Mouse (Mus musculus) cerebellum, adult 9-11 months (tissue): ENCODE data around the gene 5730522E02Rik.

ENCODE experiments used
- DNase-seq: peaks from one replicate; pipeline ENCODE4 v3.0.0; 2022

Gene 5730522E02Rik

DNA sequence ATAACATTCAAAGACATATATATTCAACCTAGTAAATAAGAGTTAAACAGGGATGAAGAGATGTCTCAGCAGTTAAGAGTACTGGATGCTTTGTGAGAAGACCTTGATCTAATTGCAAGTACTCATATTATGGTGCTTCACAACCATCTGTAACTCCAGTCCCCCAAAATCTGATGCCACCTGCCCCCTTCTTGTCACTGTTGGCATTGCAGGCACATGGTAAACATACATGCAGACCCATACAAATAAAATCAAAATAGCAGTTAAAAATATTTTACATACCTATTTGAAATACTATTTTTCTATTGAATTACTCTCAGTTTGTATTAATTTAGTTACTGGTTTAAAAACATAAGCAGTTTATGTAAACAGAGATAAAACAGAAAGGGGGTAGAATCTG, 84.6 kb downstream of the 5730522E02Rik start:
- no peak for DNase-seq

DNA sequence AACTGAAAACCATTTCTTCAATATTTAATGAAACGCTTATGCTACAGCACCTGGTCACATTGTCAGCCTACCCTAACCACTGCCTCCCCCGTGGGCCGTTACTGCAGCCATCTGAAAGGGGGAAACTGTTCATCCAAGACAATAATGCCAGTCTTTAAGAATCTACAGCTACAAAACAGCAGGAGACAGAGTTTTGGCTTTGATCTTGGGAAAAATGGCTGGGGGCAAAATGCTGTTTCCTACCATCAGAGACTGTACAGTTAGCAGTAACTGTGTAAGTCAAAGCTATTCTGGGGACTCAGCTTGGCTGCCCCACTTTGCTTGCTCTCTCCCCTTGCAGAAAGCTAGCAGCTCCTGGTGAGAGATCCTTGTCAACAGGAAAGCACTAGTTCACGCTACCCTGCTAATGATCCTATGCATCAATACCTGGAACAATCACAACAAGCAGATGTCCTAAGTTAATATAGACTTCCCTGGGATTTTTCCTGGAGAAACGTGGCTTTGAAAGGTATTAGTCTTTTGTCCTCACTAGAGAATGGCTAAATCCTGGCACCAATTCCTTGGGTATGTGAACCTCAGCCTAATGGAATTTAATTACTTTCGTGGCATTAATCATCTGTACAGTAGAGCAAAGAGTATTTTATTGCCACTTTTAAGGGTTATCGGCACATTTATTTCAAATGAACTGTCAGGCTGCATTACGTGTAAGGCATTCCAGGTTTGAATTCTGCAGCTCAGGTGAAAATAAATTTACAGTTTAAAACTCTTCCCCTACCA, 89.6 kb downstream of the 5730522E02Rik start:
- DNase-seq: no peak

DNA sequence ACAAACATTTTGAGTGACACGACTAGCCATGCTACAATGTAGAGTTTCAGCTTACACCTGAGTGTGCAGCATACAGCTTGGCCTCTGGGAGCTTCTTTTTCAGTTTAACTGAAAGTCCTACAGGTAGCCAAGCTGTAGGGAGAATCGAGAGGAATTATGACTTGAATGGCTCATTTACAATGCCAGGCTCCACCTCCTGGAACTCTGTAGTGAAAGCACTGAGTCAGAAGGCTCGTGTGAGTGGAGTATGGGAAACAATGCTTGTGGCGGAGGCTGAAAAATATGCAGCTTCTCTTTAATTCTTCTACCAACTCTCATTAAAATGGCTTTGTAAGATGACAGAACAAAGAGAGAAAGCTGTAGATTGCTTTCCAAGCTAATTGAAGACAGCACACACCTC, 92.9 kb downstream of the 5730522E02Rik start:
- DNase-seq: no peak

DNA sequence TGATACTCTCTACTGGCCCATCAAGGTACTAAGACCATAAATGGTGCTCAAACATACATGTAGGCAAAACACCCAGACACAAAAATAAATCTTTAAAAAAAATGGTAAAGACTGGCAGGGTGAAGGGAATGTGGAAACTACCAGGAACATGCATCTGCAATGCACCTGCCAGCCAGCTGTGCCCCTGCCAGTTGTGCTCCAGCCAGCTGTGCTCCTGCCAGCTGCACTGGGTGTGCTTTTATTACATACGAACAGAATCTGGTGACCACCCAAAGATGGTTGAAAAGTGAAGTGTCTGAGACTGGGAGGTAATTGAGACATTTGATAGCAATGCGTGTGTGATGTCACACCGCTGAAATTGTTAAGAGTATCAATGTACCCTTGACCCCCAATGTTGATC, 98.4 kb downstream of the 5730522E02Rik start:
- no peak for DNase-seq

DNA sequence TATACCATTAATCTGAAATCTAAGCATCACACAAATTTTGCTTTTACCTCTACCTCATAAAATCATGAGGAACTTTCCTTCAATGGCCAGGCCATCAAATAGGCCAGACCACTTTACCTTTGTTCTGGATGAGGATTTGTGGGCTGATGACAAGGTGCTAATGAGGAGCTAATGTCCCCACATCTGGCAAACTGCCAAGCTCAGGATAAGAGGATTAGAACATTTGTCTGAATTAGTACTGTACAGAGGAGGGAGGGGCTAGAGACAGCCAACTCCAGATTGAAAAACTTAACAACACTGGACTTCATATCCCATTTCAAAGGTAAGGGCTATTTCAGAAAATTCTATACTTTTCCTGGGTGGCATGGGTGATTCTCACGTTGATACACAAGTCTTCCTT, 101.9 kb downstream of the 5730522E02Rik start:
- no peak for DNase-seq

DNA sequence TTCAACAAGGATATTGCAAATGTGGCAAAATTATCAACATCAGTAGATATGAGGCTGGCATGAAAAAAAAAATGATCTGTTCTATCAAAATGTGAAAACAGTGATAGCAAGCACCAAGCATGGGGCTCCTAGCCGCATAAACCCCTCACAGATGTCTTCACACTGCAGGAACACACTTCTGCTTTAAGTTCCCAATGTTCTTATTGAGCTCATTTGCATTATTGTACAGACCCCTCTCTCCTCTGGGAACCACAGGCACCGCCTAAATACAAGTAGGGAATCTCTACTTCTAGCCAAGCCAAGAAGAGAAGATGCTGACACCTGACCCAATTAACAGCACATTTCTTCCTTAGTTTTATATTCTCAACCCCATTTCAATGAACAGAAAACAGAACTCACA, 105.9 kb downstream of the 5730522E02Rik start:
- DNase-seq: no peak

DNA sequence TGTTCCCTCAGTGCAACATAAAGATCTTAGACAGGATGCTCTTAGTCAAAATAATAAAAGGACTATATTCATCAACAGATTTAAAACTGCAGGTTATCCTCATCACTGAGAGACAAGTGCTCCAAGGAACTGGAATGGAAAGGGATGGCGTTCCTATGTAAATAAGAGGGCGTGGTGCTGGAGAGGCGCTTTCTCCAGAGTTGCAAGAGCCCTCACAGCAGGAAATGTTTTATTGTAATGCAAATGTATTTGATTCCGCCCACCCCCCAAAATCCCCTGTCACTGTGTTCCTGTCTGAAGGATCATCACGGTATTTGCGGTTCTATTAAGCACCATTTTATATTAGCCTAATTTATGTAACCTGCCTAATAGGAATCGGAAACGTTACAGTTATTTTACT, 106.9 kb downstream of the 5730522E02Rik start:
- no peak for DNase-seq

DNA sequence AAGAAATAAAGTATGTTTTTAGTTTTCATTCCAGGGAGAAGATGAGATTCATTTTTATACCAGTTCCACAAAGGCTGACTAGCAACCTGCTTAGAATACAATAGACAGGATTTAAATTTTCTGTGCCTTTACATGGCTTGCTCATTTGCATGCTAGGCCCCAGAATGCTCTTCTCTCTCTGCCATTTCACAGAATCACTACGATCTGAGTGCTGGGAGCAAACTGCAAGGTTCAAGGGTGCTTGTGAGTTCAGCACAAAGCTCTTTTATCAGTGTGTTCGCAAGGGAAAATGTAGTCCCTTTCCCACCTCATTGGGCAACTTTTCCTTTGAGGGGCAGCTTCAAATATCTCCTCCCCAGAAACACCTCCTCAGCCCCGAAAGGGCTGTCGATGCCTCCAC, 107.7 kb downstream of the 5730522E02Rik start:
- no peak for DNase-seq

DNA sequence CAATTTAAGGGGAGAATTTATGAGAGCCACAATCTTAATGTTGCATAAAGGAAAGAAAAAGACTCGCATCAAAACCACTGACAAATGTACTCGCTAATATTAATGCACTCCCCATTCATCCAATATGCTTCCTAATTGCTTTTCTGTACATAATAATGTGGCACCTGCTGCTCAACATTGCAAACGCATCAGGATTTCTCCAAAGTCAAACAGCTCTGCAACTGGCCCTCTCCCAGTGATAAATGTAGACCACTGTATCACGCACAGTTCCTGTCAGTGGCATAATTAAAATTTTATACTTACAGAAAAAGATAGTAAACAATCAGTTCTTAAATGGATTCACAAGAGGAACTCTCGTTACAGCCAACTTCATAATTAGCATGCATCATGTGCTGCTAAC, 110.5 kb downstream of the 5730522E02Rik start:
- DNase-seq: no peak

DNA sequence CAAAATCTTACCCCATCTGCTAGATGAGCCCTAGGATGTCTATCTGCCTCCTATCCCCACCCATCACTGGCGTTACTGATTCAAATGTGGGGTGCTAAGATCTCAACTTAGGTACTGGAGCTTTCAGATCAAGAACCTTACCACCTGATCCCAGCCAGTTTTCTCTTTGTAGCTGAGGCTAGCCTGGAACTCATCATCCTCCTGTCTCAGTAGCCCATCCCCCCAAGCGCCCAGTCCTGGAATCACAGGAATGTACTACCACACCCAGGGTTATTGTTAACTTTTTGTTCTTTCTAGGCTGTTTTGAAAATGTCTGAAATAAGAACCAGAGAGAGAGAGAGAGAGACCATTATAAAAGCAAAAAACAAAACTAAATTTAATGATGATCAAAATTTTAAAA, 111.6 kb downstream of the 5730522E02Rik start:
- no peak for DNase-seq

DNA sequence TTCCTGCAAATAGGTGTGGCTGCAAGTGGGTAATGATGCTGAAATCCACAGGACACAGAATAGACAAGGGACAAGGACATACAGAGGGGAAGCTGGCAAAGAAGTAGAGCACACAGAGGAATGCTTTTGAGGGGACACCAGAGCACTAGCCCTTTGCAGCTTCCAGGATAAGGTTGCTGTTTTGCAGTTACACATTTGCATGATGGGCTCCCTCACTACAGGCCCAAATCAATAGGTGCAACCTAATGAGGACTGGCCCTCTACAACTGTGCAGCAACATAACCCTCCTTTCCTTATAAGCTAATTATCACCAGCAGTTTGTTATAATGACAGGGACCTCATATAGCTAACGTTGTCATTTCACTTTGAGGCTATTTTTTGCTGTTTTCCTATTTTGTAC, 114.5 kb downstream of the 5730522E02Rik start:
- DNase-seq: no peak

DNA sequence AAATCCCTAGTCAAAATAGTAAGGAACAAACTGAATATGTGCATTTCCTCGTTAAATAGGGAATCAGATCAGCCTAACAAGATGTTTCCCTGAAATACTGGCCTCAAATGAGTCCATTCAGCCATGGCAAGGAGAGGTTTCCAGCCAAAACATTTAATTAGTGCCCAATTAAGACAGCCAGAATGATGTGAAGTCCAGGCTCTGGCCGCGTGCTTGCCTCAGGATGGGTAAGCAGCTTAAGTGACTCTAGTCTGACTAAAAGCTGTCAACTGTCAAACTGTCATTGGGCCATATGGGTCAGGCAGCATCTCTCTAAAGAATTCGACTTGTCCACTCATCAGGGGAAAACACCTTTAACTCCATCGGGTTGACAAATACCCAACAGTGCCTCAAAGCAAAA, 121.6 kb downstream of the 5730522E02Rik start:
- no peak for DNase-seq

DNA sequence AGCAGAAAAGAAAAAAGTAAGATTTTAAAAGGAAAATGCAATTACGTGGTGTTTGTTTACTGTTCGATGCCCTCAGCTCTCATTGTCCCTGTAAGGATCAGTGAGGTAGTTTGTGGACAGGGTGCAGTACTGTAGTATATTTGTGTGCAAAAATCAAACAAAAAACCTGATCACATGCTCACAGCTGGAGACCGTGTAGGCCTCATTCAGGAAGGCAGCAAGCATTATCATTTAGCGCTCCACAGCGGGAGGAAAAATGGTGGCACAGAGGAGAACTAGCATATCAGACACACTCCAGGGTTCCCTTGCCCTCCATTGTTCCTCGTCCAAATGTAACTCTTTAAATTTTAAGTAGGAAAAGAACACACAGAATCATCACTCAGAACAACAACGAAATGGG, 123.9 kb downstream of the 5730522E02Rik start:
- no peak for DNase-seq

DNA sequence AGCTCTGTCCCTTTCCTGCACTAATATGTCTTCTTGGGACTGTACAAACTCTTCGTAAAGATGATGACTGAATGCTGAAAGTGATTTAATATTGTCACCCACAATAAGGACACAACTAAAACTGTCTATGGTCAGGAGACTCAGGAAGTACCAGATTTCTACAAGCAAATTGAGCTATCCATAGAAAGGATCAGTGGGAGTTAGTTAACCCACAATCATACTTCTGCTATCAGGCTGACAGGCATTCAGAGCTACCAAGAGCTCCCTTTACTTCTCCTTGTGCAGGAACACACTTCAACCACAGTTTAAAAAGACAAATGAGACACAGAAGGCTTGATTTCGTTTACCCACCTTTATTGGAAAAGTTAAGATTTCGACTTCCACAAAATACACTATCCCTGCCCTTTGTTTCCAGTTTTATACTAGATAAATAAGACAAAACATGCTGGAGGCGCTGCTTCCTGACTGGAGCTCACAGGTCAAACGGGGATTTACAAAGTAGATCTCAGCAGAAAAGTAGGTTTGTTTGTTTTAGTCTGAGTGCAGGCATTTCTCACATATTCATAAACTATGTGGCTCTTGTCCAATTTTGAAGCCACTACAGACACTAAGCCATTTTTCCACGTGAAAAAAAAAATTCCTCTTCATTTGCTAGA, 125.1 kb downstream of the 5730522E02Rik start:
- DNase-seq: no peak

DNA sequence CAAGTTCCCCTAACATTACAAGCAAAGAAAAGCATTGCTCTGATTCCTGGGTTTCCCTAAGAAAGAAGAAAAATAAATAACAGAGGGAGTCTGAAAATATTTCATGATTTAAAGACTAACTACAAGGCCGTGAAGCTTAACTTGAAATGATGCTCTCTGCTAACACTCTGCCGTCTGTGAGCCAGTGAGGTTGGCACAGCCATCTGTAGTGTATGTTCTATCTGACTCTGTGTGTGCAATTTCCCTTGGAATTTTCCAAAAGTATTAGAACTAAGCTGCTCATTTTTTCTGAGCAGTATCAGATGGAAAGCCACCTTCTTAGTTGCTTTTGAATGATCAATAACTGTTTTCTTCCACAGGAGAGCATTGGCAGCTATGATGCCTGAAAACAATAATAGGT, 134.2 kb downstream of the 5730522E02Rik start:
- no peak for DNase-seq

DNA sequence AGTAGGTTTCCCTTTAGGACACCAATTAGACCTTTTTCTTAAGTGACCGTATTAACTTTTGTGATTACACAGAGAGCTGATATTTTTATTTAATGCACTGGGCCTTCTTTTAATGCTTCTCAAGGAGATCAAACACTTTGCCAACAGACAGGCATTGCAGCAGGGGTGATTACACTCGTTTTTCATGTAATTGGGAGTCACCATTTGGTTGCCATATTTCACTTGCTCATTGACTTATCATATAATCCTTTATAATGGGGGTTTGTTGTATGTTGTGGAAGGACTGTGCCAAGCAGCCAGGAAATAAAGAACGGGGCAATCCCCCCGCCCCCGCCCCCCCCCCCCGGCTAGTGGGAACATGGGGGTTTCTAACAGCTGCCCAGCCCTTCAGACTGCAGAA, 135.0 kb downstream of the 5730522E02Rik start:
- DNase-seq: no peak

DNA sequence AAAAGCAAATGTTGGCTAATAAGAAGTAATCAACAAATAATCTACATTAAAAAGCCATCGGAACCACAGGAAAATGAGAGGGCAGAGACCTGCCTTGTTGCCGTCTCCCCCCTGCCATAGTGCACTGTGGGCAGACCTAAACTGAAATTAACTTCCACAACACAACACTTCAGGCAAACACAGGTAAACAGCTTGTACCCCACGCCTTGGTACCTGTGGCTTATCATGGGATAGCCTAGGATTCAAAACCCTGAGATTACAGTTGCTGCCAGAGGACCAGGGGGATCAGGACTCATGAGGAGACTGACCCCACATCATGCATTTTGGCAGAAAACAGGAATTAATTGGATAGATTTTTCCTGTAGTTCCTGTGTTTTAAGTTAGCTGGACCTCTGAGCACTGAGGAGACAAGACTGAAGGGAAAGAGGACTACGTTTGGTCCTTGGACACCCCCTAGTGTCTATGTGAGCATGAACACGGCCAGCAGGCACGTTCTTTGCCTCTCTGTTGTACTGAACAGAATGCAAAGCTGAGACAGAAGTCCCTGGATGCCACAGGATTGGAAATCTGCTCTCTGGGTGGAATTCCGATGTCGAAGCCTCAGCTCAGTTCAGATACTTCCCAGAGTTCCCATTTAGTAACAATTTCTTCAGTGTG, 136.8 kb downstream of the 5730522E02Rik start:
- peak; percentile 8 for DNase-seq

DNA sequence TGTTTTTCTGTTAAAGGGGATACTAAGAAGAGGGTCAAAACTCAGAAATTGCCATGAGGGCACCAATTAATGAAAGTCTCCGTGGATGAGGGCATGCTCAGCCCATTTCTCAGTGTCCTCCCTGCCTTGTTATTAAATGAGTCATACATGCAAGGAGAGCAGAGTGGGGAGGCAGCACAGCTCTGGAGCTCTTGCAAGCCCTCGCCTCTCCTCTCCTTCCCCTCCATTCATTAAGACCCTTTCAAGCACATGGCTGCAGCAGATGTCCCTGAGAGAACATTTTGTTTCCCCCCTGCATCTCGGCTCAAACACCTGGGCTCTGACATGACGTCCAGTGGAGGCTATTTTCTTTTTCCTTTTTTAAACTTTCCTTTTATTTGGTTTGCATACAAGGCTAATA, 138.5 kb downstream of the 5730522E02Rik start:
- DNase-seq: no peak

DNA sequence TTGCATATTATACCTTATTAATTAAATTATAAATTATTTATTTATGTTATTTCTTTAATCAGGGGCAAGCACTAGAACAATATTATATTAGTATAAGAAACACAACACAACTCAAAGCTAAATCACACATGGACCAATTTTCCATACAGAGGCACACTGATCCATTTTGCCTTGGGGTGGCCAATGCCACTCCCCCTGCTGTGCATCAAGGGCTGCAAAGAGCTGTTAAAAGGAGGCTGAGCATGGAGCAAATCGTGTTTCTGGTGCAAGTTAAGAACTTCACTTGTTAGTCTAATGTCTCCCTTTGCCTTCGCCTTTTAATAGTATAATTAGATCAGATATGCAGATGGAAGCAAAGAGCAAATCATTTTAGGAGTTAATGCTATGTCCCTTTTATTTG, 147.3 kb downstream of the 5730522E02Rik start:
- no peak for DNase-seq

DNA sequence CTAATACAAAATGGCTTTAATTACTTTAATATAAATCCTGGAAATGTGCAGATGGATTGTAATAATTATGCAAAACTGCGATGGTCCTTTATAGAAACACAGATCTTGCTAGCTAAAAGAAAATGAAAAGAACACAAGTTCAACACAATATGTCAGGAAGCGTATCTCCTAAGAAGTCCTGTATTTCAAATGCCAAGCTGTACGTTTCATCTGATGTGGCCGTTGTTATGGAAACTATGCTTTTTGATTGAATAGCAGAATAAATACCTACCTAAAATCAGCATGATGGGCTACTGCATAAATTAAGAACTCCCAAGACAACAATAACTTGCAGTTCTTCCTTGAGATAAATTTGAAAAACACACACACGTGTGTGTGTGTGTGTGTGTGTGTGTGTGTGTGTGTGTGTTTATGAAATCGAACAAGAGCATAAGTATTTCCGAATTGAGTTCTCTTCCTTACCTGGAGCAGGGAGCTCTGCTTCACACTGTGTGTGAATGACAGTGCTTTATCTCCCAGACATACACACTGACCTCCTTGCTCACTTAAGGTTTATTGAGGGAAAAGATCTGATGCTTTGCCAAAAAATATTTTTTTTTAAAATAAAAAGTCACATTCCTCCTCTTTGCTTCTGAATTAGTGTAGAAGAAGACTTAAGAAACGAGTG, 149.0 kb downstream of the 5730522E02Rik start:
- DNase-seq: no peak

DNA sequence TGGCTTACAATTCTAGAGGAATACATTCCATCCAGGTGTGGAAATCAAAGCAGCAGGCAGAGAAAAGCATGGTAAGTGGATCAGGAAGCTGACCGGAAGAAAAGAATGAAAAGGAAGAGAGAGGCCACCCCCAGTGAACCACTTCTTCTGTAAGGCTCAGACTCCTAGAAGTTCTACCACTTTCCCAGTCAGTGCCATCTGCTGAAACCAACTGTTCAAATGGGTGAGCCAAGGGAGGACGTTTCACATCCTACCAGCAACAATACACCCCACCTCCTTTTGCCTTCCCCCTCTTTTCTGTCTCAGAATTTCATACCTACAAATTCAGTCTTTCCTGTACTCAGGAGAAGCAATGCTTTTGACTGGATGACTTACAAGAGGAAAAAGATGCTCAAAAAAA, 197.0 kb downstream of the 5730522E02Rik start:
- DNase-seq: no peak

DNA sequence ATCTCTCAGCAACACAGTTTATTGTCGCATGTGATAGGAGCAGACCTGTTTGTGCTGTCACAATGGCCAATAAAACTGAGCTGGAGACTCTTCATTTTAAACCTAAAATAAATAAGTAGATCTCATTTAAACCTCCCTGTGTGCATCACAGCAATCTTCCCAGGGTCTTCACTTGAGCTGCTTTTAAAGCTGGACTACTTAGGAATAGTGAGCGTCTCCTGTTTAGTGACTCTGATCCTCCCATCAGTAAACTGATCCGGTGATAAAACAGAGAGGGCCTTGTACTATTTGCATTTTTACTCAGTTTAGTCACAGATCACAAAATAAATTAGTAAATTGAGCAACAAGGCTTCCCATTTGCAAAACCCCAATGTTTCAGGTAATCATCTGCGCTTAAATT, 206.5 kb downstream of the 5730522E02Rik start:
- no peak for DNase-seq

DNA sequence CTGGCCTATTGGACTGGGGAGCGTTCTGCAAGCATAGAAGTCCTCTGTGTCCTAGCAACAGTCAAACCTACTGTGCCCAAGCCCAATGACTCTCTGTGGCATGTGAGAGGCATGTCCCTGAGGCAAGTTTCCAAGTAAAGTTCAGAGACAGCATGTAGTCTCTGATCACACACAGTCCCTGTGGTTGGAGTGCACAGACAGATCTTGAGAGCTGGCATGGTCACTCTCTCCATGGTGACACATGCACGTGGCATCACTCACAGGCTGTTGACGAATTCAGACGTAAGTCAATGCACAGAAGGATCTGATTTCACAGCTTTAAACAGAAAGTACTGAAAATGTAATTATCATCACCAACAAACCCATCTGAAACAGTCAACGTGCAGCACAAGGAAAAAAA, 210.8 kb downstream of the 5730522E02Rik start:
- DNase-seq: no peak

DNA sequence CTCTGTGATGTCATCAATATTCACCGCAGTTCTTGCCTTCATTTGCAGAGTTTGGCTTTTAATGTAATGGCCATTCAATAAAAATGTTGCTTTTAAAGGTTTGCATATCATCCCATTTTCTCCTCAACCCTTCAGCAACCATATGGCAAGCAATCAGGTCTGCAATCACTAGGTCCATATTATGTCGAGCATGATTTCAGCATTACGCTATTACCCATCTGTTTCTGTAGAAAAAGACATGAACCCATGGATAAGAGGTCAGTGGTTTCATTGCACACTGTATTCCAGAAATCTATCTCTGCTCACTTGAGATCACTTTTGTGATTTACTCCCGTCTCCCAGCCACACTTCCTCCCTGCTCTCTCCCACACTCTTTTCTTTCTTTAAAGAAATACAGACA, 213.1 kb downstream of the 5730522E02Rik start:
- DNase-seq: no peak
